Mouse (Mus musculus) MEL (cell line): ENCODE results near the gene Serpinb11. TPM values are rescaled to one million over a fixed set of nuclear protein-coding genes. Genes with fewer than 3 reads are reported as not detected.
A peak's percentile ranks its signal among the peaks of the same experiment; 100 is the strongest.

Source experiments
- DNase-seq: peaks from one replicate; pipeline ENCODE4 v3.0.0; 2011; ENCODE audit warnings: low read depth, low spot score
- H3K27ac ChIP-seq: 2 replicates; pipeline ENCODE4 v1.5.1; 2012; ENCODE audit warnings: low read depth, mild to moderate bottlenecking, control low read depth, low read length, moderate library complexity; ENCODE audit not compliant: control insufficient read depth
- H3K27me3 ChIP-seq, 2 experiments: fragments of 150-350 bp in 1 of 2; sonication (generic) in 1 of 2; 2 replicates each; pipeline ENCODE4 v1.6.1; 2012; ENCODE audit warnings: low read length in 2 of 2, mild to moderate bottlenecking in 2 of 2, improper control_type of control experiment in 1 of 2, moderate library complexity in 1 of 2; ENCODE audit not compliant: insufficient read depth in 2 of 2, control insufficient read depth in 1 of 2
- H3K36me3 ChIP-seq, 2 experiments: 2 replicates each; pipeline ENCODE4 v1.6.1; 2012 to 2014; ENCODE audit warnings: low read length in 2 of 2, improper control_type of control experiment in 1 of 2, inconsistent platforms in 1 of 2, mild to moderate bottlenecking in 1 of 2; ENCODE audit not compliant: insufficient read depth in 2 of 2, control insufficient read depth in 1 of 2
- H3K4me1 ChIP-seq, 2 experiments: fragments of 150-350 bp in 1 of 2; sonication (generic) in 1 of 2; 2 replicates each; pipeline ENCODE4 v1.6.1; 2012; ENCODE audit warnings: low read length in 2 of 2, improper control_type of control experiment in 1 of 2, mild to moderate bottlenecking in 1 of 2; ENCODE audit not compliant: insufficient read depth in 2 of 2, control insufficient read depth in 1 of 2
- H3K4me3 ChIP-seq, 2 experiments: fragments of 150-350 bp in 1 of 2; sonication (generic) in 1 of 2; 2 replicates each; pipeline ENCODE4 v1.5.1; 2012; ENCODE audit warnings: low read depth in 2 of 2, low read length in 2 of 2, mild to moderate bottlenecking in 2 of 2, moderate library complexity in 2 of 2, control low read depth in 1 of 2, improper control_type of control experiment in 1 of 2; ENCODE audit not compliant: control insufficient read depth in 1 of 2, insufficient read depth in 1 of 2
- H3K79me2 ChIP-seq: 2 replicates; pipeline ENCODE4 v1.6.1; 2012; ENCODE audit warnings: mild to moderate bottlenecking, low read length, moderate library complexity; ENCODE audit not compliant: control insufficient read depth, poor library complexity, insufficient read depth
- H3K9ac ChIP-seq: 2 replicates; pipeline ENCODE4 v1.6.1; 2012; ENCODE audit warnings: low read depth, mild to moderate bottlenecking, control low read depth, low read length, moderate library complexity; ENCODE audit not compliant: control insufficient read depth, poor library complexity, severe bottlenecking
- H3K9me3 ChIP-seq: fragments of 150-350 bp; sonication (generic); replicated peaks from 2 replicates; pipeline ENCODE4 v1.6.1; 2012; ENCODE audit warnings: mild to moderate bottlenecking, low read length, improper control_type of control experiment, moderate library complexity; ENCODE audit not compliant: insufficient read depth
- BHLHE40 ChIP-seq: IDR thresholded peaks from 2 replicates; pipeline ENCODE4 v1.6.1; 2012; ENCODE audit warnings: low read depth, mild to moderate bottlenecking, inconsistent platforms, low read length, improper control_type of control experiment, borderline replicate concordance
- CTCF ChIP-seq, 3 experiments: IDR thresholded peaks in 2 of 3; conservative IDR thresholded peaks in 1 of 3; 2 replicates each; pipeline ENCODE4 v1.5.1; 2011 to 2012; ENCODE audit warnings: low read length in 3 of 3, low read depth in 2 of 3, mild to moderate bottlenecking in 2 of 3, improper control_type of control experiment in 1 of 3, inconsistent platforms in 1 of 3, mixed read lengths in 1 of 3, moderate library complexity in 1 of 3; ENCODE audit not compliant: control insufficient read depth in 1 of 3, insufficient read depth in 1 of 3, poor library complexity in 1 of 3, severe bottlenecking in 1 of 3
- E2F4 ChIP-seq: IDR thresholded peaks from 2 replicates; pipeline ENCODE4 v1.6.1; 2011; ENCODE audit warnings: low read depth, low read length, improper control_type of control experiment, borderline replicate concordance
- ELF1 ChIP-seq: IDR thresholded peaks from 2 replicates; pipeline ENCODE4 v1.6.1; 2014; ENCODE audit warnings: low read depth, mild to moderate bottlenecking, inconsistent platforms, low read length, improper control_type of control experiment, moderate library complexity
- GATA1 ChIP-seq: IDR thresholded peaks from 2 replicates; pipeline ENCODE4 v1.6.1; 2011; ENCODE audit warnings: low read depth, low read length, improper control_type of control experiment
- HCFC1 ChIP-seq: IDR thresholded peaks from 2 replicates; pipeline ENCODE4 v1.6.1; 2012; ENCODE audit warnings: low read depth, mild to moderate bottlenecking, inconsistent platforms, low read length, improper control_type of control experiment, moderate library complexity
- KAT2A ChIP-seq: conservative IDR thresholded peaks from 2 replicates; pipeline ENCODE4 v1.6.1; 2012; ENCODE audit warnings: low read depth, low read length, improper control_type of control experiment, inconsistent platforms
- MAZ ChIP-seq: IDR thresholded peaks from 2 replicates; pipeline ENCODE4 v1.6.1; 2012; ENCODE audit warnings: low read depth, mild to moderate bottlenecking, inconsistent platforms, low read length, improper control_type of control experiment
- MYB ChIP-seq: IDR thresholded peaks from 2 replicates; pipeline ENCODE4 v1.6.1; 2011; ENCODE audit warnings: mild to moderate bottlenecking, low read depth, low read length, improper control_type of control experiment
- MYC ChIP-seq: IDR thresholded peaks from 2 replicates; pipeline ENCODE4 v1.6.1; 2011; ENCODE audit warnings: low read depth, mild to moderate bottlenecking, low read length, improper control_type of control experiment, moderate library complexity
- NELFE ChIP-seq: IDR thresholded peaks from 2 replicates; pipeline ENCODE4 v1.6.1; 2011; ENCODE audit warnings: low read depth, low read length, improper control_type of control experiment
- NRF1 ChIP-seq: IDR thresholded peaks from 2 replicates; pipeline ENCODE4 v1.6.1; 2014; ENCODE audit warnings: low read depth, mild to moderate bottlenecking, inconsistent platforms, low read length, improper control_type of control experiment, moderate library complexity; ENCODE audit not compliant: poor library complexity, insufficient read depth, severe bottlenecking
- POLR2AphosphoS5 ChIP-seq: IDR thresholded peaks from 2 replicates; pipeline ENCODE4 v1.6.1; 2012; ENCODE audit warnings: low read depth, borderline replicate concordance, mild to moderate bottlenecking, inconsistent platforms, low read length, moderate library complexity, mixed read lengths
- SIN3A ChIP-seq: IDR thresholded peaks from 2 replicates; pipeline ENCODE4 v1.6.1; 2012; ENCODE audit warnings: low read length, improper control_type of control experiment, inconsistent platforms
- TAL1 ChIP-seq: IDR thresholded peaks from 2 replicates; pipeline ENCODE4 v1.6.1; 2012; ENCODE audit warnings: mild to moderate bottlenecking, inconsistent platforms, low read length, moderate library complexity, mixed read lengths
- TBP ChIP-seq: IDR thresholded peaks from 2 replicates; pipeline ENCODE4 v1.8.0; 2011; ENCODE audit warnings: low read depth, low read length, improper control_type of control experiment
- UBTF ChIP-seq: IDR thresholded peaks from 2 replicates; pipeline ENCODE4 v1.6.1; 2012; ENCODE audit warnings: low read depth, mild to moderate bottlenecking, inconsistent platforms, low read length, improper control_type of control experiment, moderate library complexity, borderline replicate concordance; ENCODE audit not compliant: insufficient read depth
- ZC3H11A ChIP-seq: IDR thresholded peaks from 2 replicates; pipeline ENCODE4 v1.6.1; 2012; ENCODE audit warnings: low read depth, mild to moderate bottlenecking, inconsistent platforms, low read length, improper control_type of control experiment
- ZMIZ1 ChIP-seq: IDR thresholded peaks from 2 replicates; pipeline ENCODE4 v1.6.1; 2012; ENCODE audit warnings: low read depth, mild to moderate bottlenecking, inconsistent platforms, low read length, improper control_type of control experiment, moderate library complexity
- ZNF384 ChIP-seq: IDR thresholded peaks from 2 replicates; pipeline ENCODE4 v1.6.1; 2012; ENCODE audit warnings: low read depth, mild to moderate bottlenecking, inconsistent platforms, low read length, improper control_type of control experiment
- polyA plus RNA-seq, 2 experiments: library from polyadenylated mRNA; stranded (reverse) in 1 of 2; unstranded in 1 of 2; fragments of >175 nt in 1 of 2; fragments of >200 nt in 1 of 2; gene quantifications; 2 replicates each; pipeline versions ENCODE4 v1.2.1 to v1.2.4; 2012; ENCODE audit warnings: low replicate concordance in 2 of 2, low read depth in 1 of 2; ENCODE audit not compliant: insufficient read length in 2 of 2, insufficient read depth in 1 of 2, missing spikeins in 1 of 2
- total RNA-seq: library from RNA; depleted of rRNA; stranded (reverse); fragments of 300-350 nt; gene quantifications from 2 replicates; pipeline ENCODE4 v1.2.3, GENCODE M21; 2012

The Serpinb11 gene
- total and polyA plus RNA-seq, 3 experiments: not detected

DNA sequence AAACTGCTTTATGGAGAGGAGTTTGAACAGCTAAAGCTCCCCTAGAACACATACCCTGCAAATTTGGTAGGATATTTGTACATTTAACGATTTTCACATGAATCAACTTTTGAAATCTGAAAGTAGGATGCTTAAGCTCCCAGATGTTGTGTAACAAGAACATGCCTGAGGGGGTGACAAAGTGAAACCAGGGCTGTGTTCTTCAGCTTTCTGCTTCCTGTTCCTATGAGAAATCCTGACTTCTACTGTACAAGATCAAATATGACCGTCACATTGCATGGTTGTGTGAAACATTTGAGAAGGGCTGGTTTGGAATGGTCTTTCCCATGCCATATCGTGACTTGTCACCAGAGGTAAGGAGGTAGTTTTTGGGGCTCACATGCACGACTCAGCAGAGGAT, 41.1 kb downstream of the Serpinb11 start:
- Histone ChIP-seq H3K27ac (no peak overlapping the region), H3K4me1 (peaks cover 9 to 16% of the 10 kb centered on the region in 2 experiments; a peak in 3 of 4 replicates), H3K27me3 (no peaks in the 10 kb centered on the region), H3K36me3 (peaks cover 0 to 13% of the 10 kb centered on the region in 2 experiments; a peak in 2 of 4 replicates), H3K79me2 (no peaks in the 10 kb centered on the region), H3K9ac (no peak overlapping the region), H3K4me3 (no peak overlapping the region), H3K9me3 (no peaks in the 10 kb centered on the region)
- TF ChIP-seq MYC (no peak), TBP (no peak), NELFE (no peak), ELF1 (no peak), KAT2A (no peak), BHLHE40 (no peak), ZNF384 (no peak), MYB (no peak), NRF1 (no peak)
- no peak for DNase-seq

DNA sequence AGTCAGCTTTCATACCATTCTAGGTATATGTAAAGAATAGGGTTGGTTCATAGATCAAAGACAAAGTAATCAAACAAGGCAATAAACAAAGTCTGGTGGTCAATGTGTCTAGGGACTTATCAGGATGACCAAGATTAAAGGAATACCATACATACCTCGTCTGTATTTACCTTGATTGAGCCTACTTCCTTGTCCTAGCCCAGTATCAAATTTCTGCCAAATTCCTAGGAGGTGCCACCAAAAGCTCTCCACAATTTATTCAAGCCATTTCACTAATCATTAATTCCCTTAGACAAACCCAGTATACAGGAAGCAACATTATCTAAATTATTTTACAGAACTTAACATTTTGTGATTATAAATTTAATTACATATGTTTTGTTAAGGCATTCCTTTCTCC, 53.7 kb downstream of the Serpinb11 start:
- H3K9ac ChIP-seq: no peak overlapping the region
- no peak overlapping the region for H3K27ac ChIP-seq
- H3K36me3 ChIP-seq: peaks cover 0 to 15% of the 10 kb centered on the region in 2 experiments; a peak in 2 of 4 replicates
- H3K4me3 ChIP-seq: no peak overlapping the region
- no peaks in the 10 kb centered on the region for H3K9me3 ChIP-seq
- DNase-seq: no peak
- peaks cover 0 to 11% of the 10 kb centered on the region in 2 experiments; a peak in 1 of 4 replicates for H3K4me1 ChIP-seq
- no peak for TF ChIP-seq ZMIZ1
- TF ChIP-seq GATA1: no peak
- no peak for TF ChIP-seq ZNF384
- no peak for TF ChIP-seq CTCF (IDR thresholded peaks at IDR 0.05 in 2 of 3, conservative IDR thresholded peaks at IDR 0.05 in 1 of 3; ENCODE audit: control insufficient read depth in 1 of 3, insufficient read depth in 1 of 3, low read depth in 2 of 3, low read length in 3 of 3, poor library complexity in 1 of 3, severe bottlenecking in 1 of 3)
- no peak for TF ChIP-seq MAZ
- H3K79me2 ChIP-seq: no peaks in the 10 kb centered on the region
- no peaks in the 10 kb centered on the region for H3K27me3 ChIP-seq

GRCm38 (mm10) chr1:107422487-107422886, 61.5 kb downstream of the Serpinb11 start:
- Histone ChIP-seq H3K36me3 (peaks cover 0 to 10% of the 10 kb centered on the region in 2 experiments; a peak in 2 of 4 replicates), H3K9me3 (no peaks in the 10 kb centered on the region), H3K27me3 (no peaks in the 10 kb centered on the region), H3K79me2 (no peaks in the 10 kb centered on the region), H3K4me3 (no peak overlapping the region), H3K9ac (no peak overlapping the region)
- peak; percentile 72 for DNase-seq
- TF ChIP-seq ZC3H11A (no peak), MYC (no peak), UBTF (no peak), SIN3A (no peak), KAT2A (no peak), ELF1 (no peak), TAL1 (no peak), HCFC1 (no peak), E2F4 (no peak), POLR2AphosphoS5 (no peak), NRF1 (no peak)
- TF ChIP-seq, all 39 proteins: peak for 0
- H3K27ac ChIP-seq: 0 out of 2 replicates have a peak overlapping the region, but pooled peaks have one; percentile 16
- peaks cover 0 to 5% of the 10 kb centered on the region in 2 experiments; a peak in 2 of 4 replicates for H3K4me1 ChIP-seq
